Mouse (Mus musculus) C2C12 (cell line): ENCODE measurements around the gene Syndig1l. TPM values are rescaled to one million over a fixed set of nuclear protein-coding genes. Genes with fewer than 3 reads are reported as not detected.

ENCODE experiments used
- H3K27me3 ChIP-seq: one replicate; pipeline ENCODE4 v1.6.1; 2011; ENCODE audit not compliant: control insufficient read depth, insufficient read depth, insufficient read length
- H3K36me3 ChIP-seq: one replicate; pipeline ENCODE4 v1.6.1; 2011; ENCODE audit not compliant: control insufficient read depth, insufficient read depth
- H3K4me3 ChIP-seq: one replicate; pipeline ENCODE4 v1.5.1; 2011; ENCODE audit warnings: mild to moderate bottlenecking, control low read depth; ENCODE audit not compliant: poor library complexity, insufficient read depth, severe bottlenecking
- H3K79me2 ChIP-seq: one replicate; pipeline ENCODE4 v1.6.1; 2011; ENCODE audit not compliant: control insufficient read depth, insufficient read depth
- H3K79me3 ChIP-seq: one replicate; pipeline ENCODE4 v1.6.1; 2011; ENCODE audit warnings: low read depth, control low read depth
- H3ac ChIP-seq: one replicate; pipeline ENCODE3; 2011; ENCODE audit warnings: low read depth; ENCODE audit not compliant: control insufficient read depth, insufficient read length
- CEBPB ChIP-seq: IDR thresholded peaks from one replicate; pipeline ENCODE4 v1.6.1; 2011; ENCODE audit warnings: low read depth, mild to moderate bottlenecking, control low read depth, moderate library complexity
- CTCF ChIP-seq: IDR thresholded peaks from one replicate; pipeline ENCODE4 v1.5.1; 2011; ENCODE audit not compliant: control insufficient read depth, insufficient read depth, insufficient read length
- FOSL1 ChIP-seq: IDR thresholded peaks from one replicate; pipeline ENCODE4 v1.8.0; 2011; ENCODE audit warnings: mild to moderate bottlenecking, low read length; ENCODE audit not compliant: poor library complexity, insufficient read depth, severe bottlenecking
- MAX ChIP-seq: IDR thresholded peaks from one replicate; pipeline ENCODE4 v1.6.1; 2011; ENCODE audit warnings: mild to moderate bottlenecking, control low read depth
- MYOD1 ChIP-seq: IDR thresholded peaks from one replicate; pipeline ENCODE4 v1.6.1; 2011; ENCODE audit warnings: low read depth; ENCODE audit not compliant: control insufficient read depth, insufficient read length
- MYOG ChIP-seq: IDR thresholded peaks from one replicate; pipeline ENCODE4 v1.6.1; 2011; ENCODE audit not compliant: control insufficient read depth, insufficient read length; ENCODE audit errors: extremely low read depth
- USF1 ChIP-seq: IDR thresholded peaks from one replicate; pipeline ENCODE4 v1.6.1; 2011; ENCODE audit warnings: low read depth, mild to moderate bottlenecking, control low read depth, moderate library complexity
- polyA plus RNA-seq: library from polyadenylated mRNA; unstranded; fragments of >200 nt; fragmentation: generic; extraction: Trizol; gene quantifications from one replicate; pipeline ENCODE4 v1.2.1, GENCODE M21; 2012; ENCODE audit warnings: missing spikeins

The Syndig1l gene
- polyA plus RNA-seq, 1 experiment, result not detected

GRCm38 (mm10) chr12:84631867-84632266, 66.8 kb downstream of the Syndig1l start:
- Histone ChIP-seq H3K36me3 (no peaks in the 10 kb centered on the region), H3K4me3 (no peak overlapping the region), H3ac (no peak overlapping the region), H3K79me3 (no peaks in the 10 kb centered on the region), H3K27me3 (peaks cover 30% of the 10 kb centered on the region), H3K79me2 (no peaks in the 10 kb centered on the region)
- TF ChIP-seq MAX (no peak), MYOG (no peak), FOSL1 (no peak), CTCF (no peak), CEBPB (no peak), MYOD1 (no peak), USF1 (no peak)

Other genes with a start within 250 kb of the Syndig1l start
- 0.47 TPM for gene Aldh6a1, start 247.8 kb downstream of the Syndig1l start, polyA plus RNA-seq
- gene Lin52, start 247.4 kb downstream of the Syndig1l start, polyA plus RNA-seq, result 2.8 TPM
- gene Vsx2, start 129.1 kb downstream of the Syndig1l start, polyA plus RNA-seq, result not detected
- 8.5 TPM for gene Abcd4, start 81.4 kb downstream of the Syndig1l start, polyA plus RNA-seq
- gene Vrtn, start 57.8 kb downstream of the Syndig1l start, polyA plus RNA-seq, result not detected
- 226 TPM for gene Npc2, start 74.3 kb upstream of the Syndig1l start, polyA plus RNA-seq
- gene Isca2, start 74.4 kb upstream of the Syndig1l start, polyA plus RNA-seq, result 44.1 TPM
- 49.5 TPM for gene Ltbp2, start 177.7 kb upstream of the Syndig1l start, polyA plus RNA-seq